Mouse (Mus musculus): ENCODE results near the gene Pate4.

DNA sequence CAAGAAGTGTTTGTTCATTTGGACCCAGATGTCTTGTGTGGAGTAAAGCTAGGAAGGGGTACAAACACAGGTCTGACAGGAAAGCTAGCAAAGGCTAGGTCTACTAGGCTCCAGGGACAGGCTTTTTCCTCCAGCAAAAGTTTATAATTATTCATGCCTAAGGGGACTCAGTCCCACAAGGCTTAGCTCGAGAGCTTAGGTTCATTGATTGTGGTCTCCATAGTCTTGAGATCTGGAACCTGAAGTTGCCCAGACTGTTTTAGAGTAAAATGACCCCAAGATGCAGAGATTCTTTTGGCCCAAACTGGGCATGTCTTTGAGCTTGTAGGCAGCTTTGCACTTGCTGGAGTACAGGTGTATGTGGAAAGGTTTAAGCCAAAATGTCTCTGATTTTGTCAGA is 36.4 kb upstream of the Pate4 start, which contains the start of gene Pate3:
- TF ChIP-seq CTCF (IDR thresholded peaks at IDR 0.05; ENCODE audit: low read depth, low read length), result no peak
- TF ChIP-seq POLR2A (IDR thresholded peaks at IDR 0.05; ENCODE audit: extremely low read depth, insufficient read depth, low read length), result no peak

All from liver, adult 2 months (tissue).